Mouse (Mus musculus): ENCODE data around the gene Sdhaf3. TPM values are rescaled to one million over a fixed set of nuclear protein-coding genes. Genes with fewer than 3 reads are reported as not detected.

The Sdhaf3 gene
- total RNA-seq, 2 experiments from 2014 or later = 6.4 to 6.9 TPM

- Histone ChIP-seq H3K27ac (no peak overlapping the region), H3K4me3 (no peak overlapping the region)
- DNase-seq (ENCODE audit: low spot score in 2 of 2) = no peak
- TF ChIP-seq CTCF (conservative IDR thresholded peaks at IDR 0.05) = no peak
Measured at GRCm38 (mm10) chr6:6997226-6997946, 41.6 kb downstream of the Sdhaf3 start.

GRCm38 (mm10) chr6:6997956-6998355 lies 42.2 kb downstream of the Sdhaf3 start:
- DNase-seq (ENCODE audit: low spot score in 2 of 2) = no peak
- TF ChIP-seq CTCF (conservative IDR thresholded peaks at IDR 0.05) = no peak
- no peak overlapping the region for H3K4me3 ChIP-seq
- H3K27ac ChIP-seq = no peak overlapping the region

DNA sequence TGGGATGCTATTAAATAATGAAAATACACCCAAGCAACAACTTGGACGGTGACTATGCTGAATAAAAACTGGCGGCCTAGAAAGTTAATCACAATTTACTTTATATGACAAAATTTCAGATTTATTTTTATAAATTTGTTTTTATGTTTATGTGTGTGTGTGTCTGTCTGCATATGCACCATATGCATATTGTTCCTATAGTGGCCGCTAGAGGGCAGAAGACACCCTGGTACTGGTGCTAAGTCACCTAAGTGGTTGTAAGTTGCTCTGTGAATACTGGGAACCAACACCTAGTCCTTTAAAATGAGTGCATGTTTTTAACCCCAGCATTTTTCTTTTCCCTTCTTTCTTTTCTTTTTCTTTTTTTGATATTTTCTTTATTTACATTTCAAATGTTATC lies 43.2 kb downstream of the Sdhaf3 start:
- DNase-seq (ENCODE audit: low spot score in 2 of 2) = no peak
- TF ChIP-seq CTCF (conservative IDR thresholded peaks at IDR 0.05) = peak; percentile 47
- no peak overlapping the region for H3K27ac ChIP-seq
- H3K4me3 ChIP-seq = no peak overlapping the region

DNA sequence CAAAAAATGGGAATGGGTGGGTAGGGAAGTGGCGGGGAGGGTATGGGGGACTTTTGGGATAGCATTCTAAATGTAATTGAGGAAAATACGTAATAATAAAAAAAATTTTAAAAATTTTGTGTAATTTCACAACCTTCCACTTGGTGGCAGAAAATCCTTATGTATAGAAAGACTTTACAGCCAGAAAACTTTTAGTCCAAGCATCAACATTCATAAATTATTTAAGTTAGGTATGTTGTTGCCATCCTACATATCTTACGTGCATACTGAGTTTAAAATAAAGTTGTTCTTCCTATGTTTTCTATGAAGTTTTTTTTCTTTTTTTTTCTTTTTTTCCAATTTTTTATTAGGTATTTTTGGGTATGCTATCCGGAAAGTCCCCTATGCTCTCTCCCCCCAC lies 47.3 kb downstream of the Sdhaf3 start:
- DNase-seq (ENCODE audit: low spot score in 2 of 2) = no peak
- Histone ChIP-seq H3K27ac (no peak overlapping the region), H3K4me3 (no peak overlapping the region)
- peak; percentile 69 for TF ChIP-seq CTCF (conservative IDR thresholded peaks at IDR 0.05)

DNA sequence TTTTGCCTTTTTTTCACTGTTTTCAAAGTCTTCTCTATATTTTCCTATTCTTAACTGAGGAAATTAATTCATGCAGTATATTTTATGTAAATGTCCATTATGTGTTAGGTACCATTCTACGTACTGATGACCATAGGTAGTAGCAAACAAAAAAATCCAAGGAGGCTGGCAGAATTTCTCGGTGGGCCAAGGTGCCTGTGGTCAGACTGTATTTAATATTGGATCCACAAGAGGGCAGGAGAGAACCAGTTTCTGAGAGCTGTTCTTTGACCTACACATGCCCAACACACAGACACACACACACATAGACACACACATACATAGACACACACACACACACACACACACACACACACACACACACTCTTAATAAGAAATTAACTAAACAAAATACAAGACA lies 48.2 kb downstream of the Sdhaf3 start:
- Histone ChIP-seq H3K27ac (no peak overlapping the region), H3K4me3 (no peak overlapping the region)
- DNase-seq (ENCODE audit: low spot score in 2 of 2) = peak; percentile 9 to 12
- peak; percentile 58 for TF ChIP-seq CTCF (conservative IDR thresholded peaks at IDR 0.05)

DNA sequence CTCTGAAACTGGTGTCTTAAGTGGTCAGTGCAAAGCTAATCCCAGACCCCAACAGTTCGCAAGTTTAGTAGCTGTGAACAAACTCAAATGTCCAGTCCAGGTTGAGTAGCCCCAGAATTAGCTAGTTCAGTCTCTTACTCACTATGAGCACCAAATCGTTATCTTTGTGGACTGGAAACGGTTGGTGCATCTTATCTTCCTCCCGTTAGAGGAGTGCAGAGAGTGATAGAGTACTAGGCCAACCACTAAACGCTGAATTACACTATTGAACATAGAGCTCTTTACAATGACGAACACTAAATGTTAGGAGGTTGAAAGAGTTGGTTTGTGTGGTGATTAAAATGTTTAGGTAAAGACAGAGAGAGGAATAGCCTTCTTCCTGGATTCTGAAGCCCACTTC lies 82.3 kb downstream of the Sdhaf3 start:
- no peak for TF ChIP-seq CTCF (conservative IDR thresholded peaks at IDR 0.05)
- H3K4me3 ChIP-seq = no peak overlapping the region
- DNase-seq (ENCODE audit: low spot score in 2 of 2) = no peak
- no peak overlapping the region for H3K27ac ChIP-seq

GRCm38 (mm10) chr6:7038835-7039234 lies 83.0 kb downstream of the Sdhaf3 start:
- no peak for TF ChIP-seq CTCF (conservative IDR thresholded peaks at IDR 0.05)
- no peak for DNase-seq (ENCODE audit: low spot score in 2 of 2)
- H3K27ac ChIP-seq = no peak overlapping the region
- H3K4me3 ChIP-seq = no peak overlapping the region

- Histone ChIP-seq H3K4me3 (no peak overlapping the region), H3K27ac (no peak overlapping the region)
- no peak for TF ChIP-seq CTCF (conservative IDR thresholded peaks at IDR 0.05)
- DNase-seq (ENCODE audit: low spot score in 2 of 2) = no peak
Measured at GRCm38 (mm10) chr6:7041912-7042311, 86.1 kb downstream of the Sdhaf3 start.

DNA sequence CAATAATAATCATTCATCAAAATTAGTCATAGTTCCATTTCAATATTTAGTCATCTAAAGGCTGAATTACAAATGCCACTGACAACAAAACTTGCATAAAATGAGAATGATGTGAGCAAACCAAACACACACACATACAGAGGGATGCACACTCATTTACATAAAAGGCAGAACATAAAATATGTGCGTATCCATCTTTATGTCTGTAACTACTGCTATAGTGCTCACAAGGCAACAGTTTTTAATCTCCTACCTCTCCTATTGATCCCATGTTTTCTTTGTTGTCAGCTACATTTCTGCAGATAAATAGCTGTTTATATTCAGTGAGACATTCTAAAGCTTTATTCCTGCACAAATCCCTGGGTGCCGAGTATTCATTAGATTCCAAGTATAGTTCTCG lies 107.0 kb downstream of the Sdhaf3 start:
- Histone ChIP-seq H3K4me3 (no peak overlapping the region), H3K27ac (no peak overlapping the region)
- TF ChIP-seq CTCF (conservative IDR thresholded peaks at IDR 0.05) = no peak
- DNase-seq (ENCODE audit: low spot score in 2 of 2) = no peak

GRCm38 (mm10) chr6:7068782-7069181 lies 113.0 kb downstream of the Sdhaf3 start:
- Histone ChIP-seq H3K27ac (no peak overlapping the region), H3K4me3 (no peak overlapping the region)
- DNase-seq (ENCODE audit: low spot score in 2 of 2) = no peak
- no peak for TF ChIP-seq CTCF (conservative IDR thresholded peaks at IDR 0.05)

DNA sequence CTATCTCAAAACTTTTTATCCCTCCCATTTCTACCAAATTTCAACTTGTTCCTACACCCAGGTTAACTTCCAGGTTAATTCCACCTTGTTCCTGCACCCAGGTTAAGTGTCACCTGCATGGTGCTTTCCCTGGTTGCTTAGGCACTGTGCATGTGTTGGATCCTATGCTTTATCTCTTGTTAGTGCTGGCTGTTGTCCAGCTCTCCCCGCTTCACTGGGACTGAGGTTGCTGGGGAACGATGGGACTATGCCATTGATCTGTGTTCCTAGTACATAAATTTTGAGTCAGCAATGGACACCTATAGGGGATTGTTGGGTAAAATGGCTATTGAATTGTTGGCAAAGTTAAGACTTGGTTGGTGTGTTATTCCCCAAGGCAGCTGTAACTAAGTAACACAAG lies 113.7 kb downstream of the Sdhaf3 start:
- no peak for TF ChIP-seq CTCF (conservative IDR thresholded peaks at IDR 0.05)
- Histone ChIP-seq H3K4me3 (no peak overlapping the region), H3K27ac (no peak overlapping the region)
- no peak for DNase-seq (ENCODE audit: low spot score in 2 of 2)

DNA sequence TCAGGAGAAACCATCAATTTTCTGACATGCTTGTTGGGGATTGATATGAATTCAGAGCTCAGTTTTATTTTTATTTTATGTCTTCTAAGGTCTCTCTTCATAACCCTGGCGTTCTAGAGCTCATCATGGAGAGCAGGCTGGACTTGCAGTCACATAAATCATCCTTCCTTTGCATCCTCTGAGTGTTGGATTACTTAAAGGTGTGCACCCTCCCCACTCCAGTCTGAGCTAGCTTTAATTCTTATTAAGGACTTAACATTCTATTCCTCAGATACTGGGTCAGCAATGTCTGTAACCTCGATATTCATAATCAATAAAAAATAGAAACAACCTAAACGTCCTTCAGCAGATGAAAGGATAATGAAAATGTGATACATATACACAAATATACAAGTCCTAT lies 126.2 kb downstream of the Sdhaf3 start:
- Histone ChIP-seq H3K4me3 (no peak overlapping the region), H3K27ac (no peak overlapping the region)
- DNase-seq (ENCODE audit: low spot score in 2 of 2) = no peak
- TF ChIP-seq CTCF (conservative IDR thresholded peaks at IDR 0.05) = no peak

DNA sequence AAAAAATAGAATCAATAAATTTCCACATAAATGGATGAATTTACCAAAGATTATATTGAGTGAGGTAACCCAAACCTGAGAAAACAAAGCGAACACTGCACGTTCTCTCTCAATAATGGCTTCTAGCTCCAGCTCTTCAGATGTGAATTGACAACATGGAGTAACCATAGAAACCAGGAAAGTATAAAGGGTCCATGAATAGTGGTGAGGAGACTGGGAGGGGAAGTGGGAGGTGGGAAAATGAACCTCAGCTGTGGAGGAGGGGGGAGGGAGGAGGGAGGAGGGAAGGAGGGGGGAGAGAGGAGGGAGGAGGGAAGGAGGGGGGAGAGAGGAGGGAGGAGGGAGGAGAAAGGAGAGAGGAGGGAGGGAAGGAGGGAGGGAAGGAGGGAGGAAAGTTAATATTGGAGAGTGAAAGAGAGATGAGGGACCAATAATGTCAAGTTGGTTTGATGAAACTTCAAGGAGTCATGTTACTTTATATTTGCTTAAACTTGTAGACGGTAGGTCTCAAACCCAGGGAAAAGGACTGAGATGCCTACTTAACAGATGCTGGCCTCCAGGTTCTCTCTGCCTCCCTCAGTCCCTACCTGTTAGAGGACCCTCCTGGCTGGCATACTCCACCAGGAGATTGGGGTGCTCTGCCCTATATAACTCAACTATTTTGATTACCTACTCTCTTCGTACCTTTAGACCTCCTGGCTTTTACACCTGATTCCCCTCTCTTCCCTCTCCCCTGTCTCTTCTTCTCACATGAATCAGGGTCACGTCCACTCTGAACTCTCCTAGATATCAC lies 126.9 kb downstream of the Sdhaf3 start:
- no peak overlapping the region for H3K27ac ChIP-seq
- no peak overlapping the region for H3K4me3 ChIP-seq
- DNase-seq (ENCODE audit: low spot score in 2 of 2) = no peak
- TF ChIP-seq CTCF (conservative IDR thresholded peaks at IDR 0.05) = no peak

DNA sequence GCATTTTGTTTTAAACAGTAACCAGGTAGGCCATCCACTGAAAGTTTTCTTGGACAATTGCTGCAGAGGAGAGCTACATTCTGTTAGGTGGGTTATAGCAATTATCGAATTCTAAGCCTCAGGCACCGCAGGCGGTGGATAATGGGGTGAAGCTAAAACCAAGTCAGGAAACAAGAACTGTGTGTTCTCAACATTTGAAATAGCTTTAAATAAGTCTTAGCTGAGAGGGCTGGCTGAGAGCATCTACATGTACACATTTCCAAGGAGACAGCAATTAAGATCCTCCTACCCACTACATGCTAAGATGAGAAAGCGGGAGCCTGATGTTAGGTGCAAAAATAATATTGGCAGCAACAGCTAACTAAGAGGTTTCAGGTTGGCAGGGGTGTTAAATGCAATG lies 127.9 kb downstream of the Sdhaf3 start:
- TF ChIP-seq CTCF (conservative IDR thresholded peaks at IDR 0.05) = no peak
- DNase-seq (ENCODE audit: low spot score in 2 of 2) = no peak
- no peak overlapping the region for H3K4me3 ChIP-seq
- no peak overlapping the region for H3K27ac ChIP-seq

Measured in layer of hippocampus, adult 2 months (tissue).